Mouse (Mus musculus) lung, postnatal 0 days (tissue): ENCODE results near the gene Gm49336.
A peak's percentile ranks its signal among the peaks of the same experiment; 100 is the strongest.

ENCODE experiments used
- CTCF ChIP-seq: IDR thresholded peaks from 2 replicates; pipeline ENCODE4 v1.5.1; 2016; ENCODE audit warnings: antibody characterized with exemption, mild to moderate bottlenecking
- EP300 ChIP-seq: IDR thresholded peaks from 2 replicates; pipeline ENCODE4 v1.6.1; 2016; ENCODE audit warnings: antibody characterized with exemption, mild to moderate bottlenecking, control low read depth

GRCm38 (mm10) chr14:60251281-60252003, at the start of gene Gm49336, which contains the start of gene Nupl1:
- TF ChIP-seq CTCF (no peak; the same call in 1 of the 2 replicates), EP300 (peak; percentile 87)
